Mouse (Mus musculus) E14TG2a.4 (cell line): Measurements from ENCODE around the gene Nap1l1.

Experiments
- CTCF ChIP-seq: conservative IDR thresholded peaks from 2 replicates; pipeline ENCODE4 v1.5.1; 2014; ENCODE audit warnings: low read length
- POU5F1 ChIP-seq: IDR thresholded peaks from 2 replicates; pipeline ENCODE4 v1.6.1; 2014; ENCODE audit warnings: low read length, borderline replicate concordance

DNA sequence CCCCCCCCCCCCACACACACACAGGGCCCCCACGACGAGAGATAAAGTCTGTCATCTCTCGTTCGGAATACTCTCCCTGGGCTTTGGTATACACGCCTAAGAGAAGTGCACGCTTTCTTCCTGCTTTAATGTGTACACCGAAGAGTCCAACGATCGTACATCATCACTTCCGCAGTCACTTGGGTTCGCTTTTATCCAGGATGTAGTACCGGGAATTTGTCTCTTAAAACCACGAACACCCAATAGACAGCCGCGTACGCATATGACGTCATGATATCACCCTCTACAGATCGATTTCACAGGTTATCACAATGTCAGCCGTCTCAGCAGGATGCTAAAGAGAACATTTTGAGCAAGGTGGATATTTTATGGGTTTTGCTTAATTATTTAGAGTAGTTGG is 64.4 kb downstream of the Nap1l1 start:
- TF ChIP-seq CTCF (no peak), POU5F1 (no peak)
